Mouse (Mus musculus) frontal cortex, adult 2 months (tissue): Measurements from ENCODE around the gene Primpol. TPM values are rescaled to one million over a fixed set of nuclear protein-coding genes. Genes with fewer than 3 reads are reported as not detected.
A peak's percentile ranks its signal among the peaks of the same experiment; 100 is the strongest.

Experiments
- DNase-seq, 2 experiments: peaks; one replicate each; pipeline ENCODE4 v3.0.0; 2022; ENCODE audit warnings: low spot score in 1 of 2; ENCODE audit errors: extremely low spot score in 1 of 2
- polyA plus RNA-seq: library from polyadenylated mRNA; depleted of rRNA; stranded (reverse); fragments of >200 nt; gene quantifications from 2 replicates; pipeline ENCODE4 v1.2.3, GENCODE M21; 2012

Gene Primpol
- polyA plus RNA-seq, 1 experiment = 2.4 TPM

GRCm38 (mm10) chr8:46567946-46568345 is 49.1 kb downstream of the Primpol start:
- peak in 1 of 2 experiments; percentile 37 for DNase-seq

- peak; percentile 89 for DNase-seq
Measured at GRCm38 (mm10) chr8:46566914-46567529, 50.0 kb downstream of the Primpol start.

DNA sequence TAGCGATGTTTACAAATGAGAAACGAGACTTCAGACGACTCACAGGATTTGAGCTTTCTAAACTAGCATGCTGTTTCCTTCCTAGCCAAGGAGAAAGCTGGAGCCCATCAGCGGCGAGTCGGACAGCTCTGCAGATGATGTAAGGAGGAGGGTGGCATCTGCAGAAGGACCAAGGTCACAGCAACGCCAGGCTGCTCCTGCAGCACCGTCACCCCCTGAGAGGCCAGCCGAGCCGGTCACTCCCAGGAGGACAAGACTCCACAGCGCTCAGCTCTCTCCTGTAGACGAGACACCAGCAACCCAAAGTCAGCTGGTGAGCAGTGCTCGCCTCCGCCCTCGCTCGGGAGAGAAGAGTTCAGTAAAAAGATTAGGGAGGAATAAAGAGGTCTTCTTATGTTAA is 54.7 kb downstream of the Primpol start:
- DNase-seq = no peak

DNA sequence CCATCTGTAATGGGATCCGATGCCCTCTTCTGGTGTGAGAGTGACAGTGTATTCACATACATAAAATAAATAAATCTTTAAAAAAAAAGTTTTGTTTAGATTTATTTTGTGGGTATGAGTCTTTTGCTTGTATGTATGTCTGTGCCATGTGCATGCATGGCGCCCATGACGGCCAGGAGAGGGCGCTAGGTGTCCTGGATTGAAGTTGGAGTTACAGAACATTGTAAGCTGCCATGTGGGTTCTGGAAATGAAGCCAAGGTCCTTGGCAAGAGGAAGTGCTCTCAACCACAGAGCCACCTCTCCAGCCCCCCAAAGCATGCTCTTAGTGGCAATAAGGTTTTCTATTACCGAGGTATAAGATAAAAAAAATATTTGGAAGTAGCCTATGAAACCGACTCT is 57.6 kb downstream of the Primpol start:
- DNase-seq = no peak

- DNase-seq = no peak
Measured at GRCm38 (mm10) chr8:46552441-46552765, 64.6 kb downstream of the Primpol start.

DNA sequence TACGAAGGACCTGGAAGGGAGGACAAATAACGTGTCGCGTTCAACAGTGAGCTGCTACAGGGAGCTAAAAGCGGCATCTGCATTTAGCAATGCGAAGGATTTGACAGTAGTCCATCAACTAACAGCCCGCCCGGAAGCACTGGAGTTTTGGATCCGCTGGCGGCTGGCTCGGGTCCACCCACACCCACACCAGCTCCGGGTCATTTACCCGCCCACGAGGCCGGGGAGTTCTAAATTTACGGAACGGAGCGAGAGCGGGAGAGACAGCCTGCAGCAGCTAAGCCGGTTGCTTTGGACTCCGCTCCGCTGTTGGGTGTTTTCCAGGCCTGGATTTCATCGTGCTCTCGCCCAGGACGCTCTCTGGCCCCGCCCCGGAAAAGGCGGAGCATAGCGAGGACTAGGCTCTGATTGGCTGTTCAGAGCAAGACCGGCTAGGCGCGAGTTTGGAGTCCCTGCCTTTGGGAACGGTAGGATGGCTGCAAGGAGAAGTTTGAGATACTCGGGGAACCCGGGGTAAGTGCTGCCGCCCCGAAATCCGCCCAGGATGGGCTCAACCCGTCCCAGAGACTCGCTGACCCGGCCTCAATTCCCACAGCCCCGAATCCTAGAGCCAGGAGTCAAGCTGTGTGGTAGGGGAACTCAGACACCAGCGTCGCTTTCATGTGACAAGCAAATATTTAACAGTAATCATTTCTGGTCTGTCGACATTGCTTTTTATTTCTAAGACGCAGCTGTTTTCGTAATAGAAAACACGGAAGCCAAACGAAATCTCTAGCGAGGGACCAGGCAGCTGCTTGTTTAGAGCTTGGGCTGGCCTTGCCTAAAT is 65.2 kb downstream of the Primpol start, which contains the start of gene Cenpu:
Gene Cenpu (plus strand): TSS at position 414 of the 826 bp plus-strand sequence.
- peak; percentile 99 to 100 for DNase-seq

DNA sequence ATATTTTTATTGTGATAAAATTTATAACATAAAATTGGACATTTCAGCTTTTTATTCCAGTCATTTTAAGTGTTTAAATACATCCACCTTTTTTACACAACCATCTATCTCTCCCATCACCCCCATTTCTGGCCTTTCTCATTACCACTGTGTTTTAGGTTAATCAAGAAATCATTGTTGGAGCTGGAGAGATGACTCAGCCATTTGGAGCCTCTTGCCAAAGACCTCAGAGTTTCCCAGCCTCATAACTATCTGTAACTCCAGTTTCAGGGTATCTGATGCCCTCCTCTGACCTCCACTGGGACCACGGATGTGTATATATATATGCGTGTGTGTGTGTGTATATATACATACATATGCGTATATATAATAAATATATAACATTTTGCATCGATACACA is 66.0 kb downstream of the Primpol start:
- peak in 1 of 2 experiments; percentile 33 for DNase-seq

GRCm38 (mm10) chr8:46550058-46550457 is 67.0 kb downstream of the Primpol start:
- no peak for DNase-seq

- DNase-seq = peak in 1 of 2 experiments; percentile 64
Measured at GRCm38 (mm10) chr8:46547245-46547644, 69.8 kb downstream of the Primpol start.

- DNase-seq = no peak
Measured at GRCm38 (mm10) chr8:46546431-46547176, 70.4 kb downstream of the Primpol start.

DNA sequence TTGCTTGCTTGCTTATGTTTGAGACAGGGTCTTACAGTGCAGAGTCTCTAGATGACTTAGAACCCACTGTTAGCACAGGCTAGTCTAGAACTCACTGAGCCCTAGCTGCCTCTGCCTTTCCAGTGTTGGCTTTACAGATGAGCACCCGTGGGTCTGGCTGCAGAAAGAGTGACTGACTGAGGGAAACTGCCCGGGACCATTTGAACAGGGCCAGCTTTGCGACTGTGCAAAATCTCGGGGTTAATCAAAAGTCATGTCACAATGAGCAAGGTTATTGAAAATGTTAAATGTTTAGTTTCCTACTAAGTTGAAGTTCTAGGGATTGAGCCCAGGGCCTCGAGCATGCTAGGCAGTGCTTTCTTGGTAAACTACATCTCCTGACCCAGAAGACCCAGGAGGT is 71.2 kb downstream of the Primpol start:
- no peak for DNase-seq

DNA sequence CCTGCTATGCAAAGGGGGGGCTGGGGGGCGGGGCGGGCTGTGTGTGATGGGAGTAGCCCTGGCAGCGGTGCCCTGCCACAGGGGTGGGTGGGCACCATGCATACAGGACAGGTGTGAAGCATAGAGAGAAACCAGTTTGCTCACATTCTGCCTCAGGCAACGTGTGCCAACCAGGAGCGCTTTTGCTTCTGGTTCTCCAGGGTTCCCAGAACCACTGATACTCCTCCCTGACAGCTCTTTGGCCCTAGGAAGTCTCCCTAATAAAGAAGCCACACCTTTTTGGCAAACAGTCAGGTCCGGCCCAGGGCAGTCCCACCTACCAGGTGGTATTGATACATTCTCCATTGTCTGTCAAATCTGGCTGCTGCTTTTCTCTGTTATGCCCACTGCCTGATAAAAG is 73.3 kb downstream of the Primpol start:
- no peak for DNase-seq

- DNase-seq = no peak
Measured at GRCm38 (mm10) chr8:46543191-46543590, 73.8 kb downstream of the Primpol start.

DNA sequence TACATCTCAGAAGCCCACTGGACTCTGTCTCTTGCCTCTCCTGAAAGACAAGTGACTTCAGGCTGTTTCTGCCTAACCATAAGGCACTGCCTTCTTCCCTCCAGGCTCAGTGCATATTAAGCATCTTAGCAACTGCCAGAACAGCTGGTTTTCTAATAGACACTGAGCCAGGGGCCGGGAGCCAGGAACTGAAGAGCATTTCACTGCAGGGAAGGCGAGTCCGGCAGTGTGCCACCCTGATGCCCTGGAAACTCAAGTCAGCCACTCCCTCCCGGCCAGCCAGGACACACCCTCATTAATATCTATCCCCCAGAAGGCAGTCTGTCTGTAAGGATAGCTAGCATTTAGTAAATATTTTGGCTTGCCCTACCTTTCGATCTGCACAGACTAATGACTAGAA is 77.3 kb downstream of the Primpol start:
- peak in 1 of 2 experiments; percentile 13 for DNase-seq

DNA sequence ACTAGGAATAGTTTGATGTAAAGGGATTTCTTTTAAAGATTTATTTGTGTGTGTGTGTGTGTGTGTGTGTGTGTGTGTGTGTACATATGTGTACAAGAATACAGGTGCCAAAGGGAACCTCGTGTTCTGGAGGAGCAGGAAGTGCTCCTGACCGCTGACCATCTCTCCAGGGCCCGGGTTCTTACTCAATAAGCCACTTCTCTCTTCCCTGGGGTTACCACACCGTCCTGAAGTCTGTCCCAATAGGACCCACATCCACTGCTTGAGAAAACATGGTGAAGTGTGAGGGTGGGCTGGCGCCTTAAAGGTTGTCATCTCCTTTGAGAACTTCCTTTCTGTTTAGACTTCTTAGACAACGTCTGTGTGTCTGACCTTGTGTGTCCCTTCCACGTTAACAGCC is 83.1 kb downstream of the Primpol start:
- DNase-seq = no peak

DNA sequence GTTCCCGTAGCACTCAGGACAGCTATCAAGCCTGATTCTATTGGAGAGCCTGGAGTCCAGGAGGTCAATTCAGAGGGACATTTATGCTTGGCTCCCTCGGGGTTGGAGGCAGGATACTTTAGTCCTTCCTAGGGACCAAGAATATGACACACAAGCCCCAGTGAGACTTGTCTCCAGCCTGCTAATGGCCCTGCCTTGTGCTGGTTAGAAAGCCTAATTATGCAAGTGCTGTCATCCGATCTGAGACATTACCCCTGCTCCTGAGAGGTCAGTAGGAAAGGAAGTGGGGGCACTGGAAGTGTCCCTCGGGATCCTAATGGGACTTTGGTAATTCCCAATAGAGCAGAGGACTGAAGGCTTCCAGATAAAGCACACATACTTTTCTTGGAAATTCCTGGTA is 86.5 kb downstream of the Primpol start:
- DNase-seq = no peak

DNA sequence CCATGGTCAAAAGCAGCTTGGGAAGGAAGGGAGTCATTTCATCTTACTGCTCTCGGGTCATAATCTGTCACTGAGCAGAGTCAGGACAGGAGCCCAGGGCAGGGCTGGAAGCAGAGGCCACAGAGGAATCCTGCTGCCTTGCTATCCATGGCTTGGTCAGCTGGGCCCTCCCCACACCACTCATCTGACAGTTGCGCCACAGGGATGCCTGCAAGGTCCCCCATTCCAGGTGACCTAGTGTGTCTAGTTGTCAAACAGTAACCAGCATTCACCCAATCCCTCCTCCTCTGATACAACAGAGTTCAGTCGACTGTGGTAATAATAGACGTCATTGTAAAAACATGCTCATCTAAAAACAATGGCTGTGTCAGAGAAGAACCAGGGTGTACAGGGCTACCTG is 87.5 kb downstream of the Primpol start:
- no peak for DNase-seq

GRCm38 (mm10) chr8:46526821-46527220 is 90.2 kb downstream of the Primpol start:
- DNase-seq = no peak

GRCm38 (mm10) chr8:46526098-46526497 is 90.9 kb downstream of the Primpol start:
- no peak for DNase-seq
